Mouse (Mus musculus): ENCODE data around the gene Frat2.
A peak's percentile ranks its signal among the peaks of the same experiment; 100 is the strongest.

The Frat2 gene

GRCm38 (mm10) chr19:41844345-41844744 is 3.6 kb downstream of the Frat2 start:
- DNase-seq (ENCODE audit: low read depth): no peak

GRCm38 (mm10) chr19:41842706-41843105 is 5.2 kb downstream of the Frat2 start:
- DNase-seq (ENCODE audit: low read depth): no peak

GRCm38 (mm10) chr19:41842196-41842595 is 5.7 kb downstream of the Frat2 start:
- no peak for DNase-seq (ENCODE audit: low read depth)

GRCm38 (mm10) chr19:41841105-41841750 is 6.7 kb downstream of the Frat2 start:
- DNase-seq (ENCODE audit: low read depth): no peak

GRCm38 (mm10) chr19:41839685-41840084 is 8.2 kb downstream of the Frat2 start:
- no peak for DNase-seq (ENCODE audit: low read depth)

GRCm38 (mm10) chr19:41838808-41839207 is 9.1 kb downstream of the Frat2 start:
- DNase-seq (ENCODE audit: low read depth): no peak

- no peak for DNase-seq (ENCODE audit: low read depth)
Observed at GRCm38 (mm10) chr19:41837917-41838261, 10.0 kb downstream of the Frat2 start.

GRCm38 (mm10) chr19:41837194-41837916 is 10.6 kb downstream of the Frat2 start:
- DNase-seq (ENCODE audit: low read depth): no peak

GRCm38 (mm10) chr19:41836719-41837118 is 11.2 kb downstream of the Frat2 start:
- DNase-seq (ENCODE audit: low read depth): no peak

- no peak for DNase-seq (ENCODE audit: low read depth)
Observed at GRCm38 (mm10) chr19:41835816-41836215, 12.1 kb downstream of the Frat2 start.

- DNase-seq (ENCODE audit: low read depth): no peak
Observed at GRCm38 (mm10) chr19:41835407-41835806, 12.5 kb downstream of the Frat2 start.

- DNase-seq (ENCODE audit: low read depth): no peak
Observed at GRCm38 (mm10) chr19:41832501-41833201, 15.3 kb downstream of the Frat2 start.

GRCm38 (mm10) chr19:41831718-41832391 is 16.1 kb downstream of the Frat2 start:
- no peak for DNase-seq (ENCODE audit: low read depth)

- no peak for DNase-seq (ENCODE audit: low read depth)
Observed at GRCm38 (mm10) chr19:41831101-41831570, 16.8 kb downstream of the Frat2 start.

- no peak for DNase-seq (ENCODE audit: low read depth)
Observed at GRCm38 (mm10) chr19:41830106-41831031, 17.6 kb downstream of the Frat2 start.

GRCm38 (mm10) chr19:41829381-41830105 is 18.4 kb downstream of the Frat2 start, which contains the start of gene Frat1:
Gene Frat1, plus strand, starts transcription at chr19:41829970.
- DNase-seq (ENCODE audit: low read depth): peak; percentile 36

- no peak for DNase-seq (ENCODE audit: low read depth)
Observed at GRCm38 (mm10) chr19:41828941-41829340, 19.0 kb downstream of the Frat2 start.

GRCm38 (mm10) chr19:41826529-41826928 is 21.4 kb downstream of the Frat2 start:
- no peak for DNase-seq (ENCODE audit: low read depth)

- DNase-seq (ENCODE audit: low read depth): no peak
Observed at GRCm38 (mm10) chr19:41824950-41825349, 23.0 kb downstream of the Frat2 start.

- no peak for DNase-seq (ENCODE audit: low read depth)
Observed at GRCm38 (mm10) chr19:41822589-41822988, 25.3 kb downstream of the Frat2 start.

- no peak for DNase-seq (ENCODE audit: low read depth)
Observed at GRCm38 (mm10) chr19:41821436-41821835, 26.5 kb downstream of the Frat2 start.

Data from fibroblast of lung, adult 2 months (primary cell).